Mouse (Mus musculus) embryo, embryonic 10 days (tissue): ENCODE results near the gene Rhox3e.
"Not testable (repeated sequence)": the region's sequence is repeated elsewhere in the genome, so short reads cannot be mapped to it uniquely, and the experiment has no call there.

Source experiments
- DNase-seq: peaks from one replicate; pipeline ENCODE4 v3.0.0-alpha.2; 2015; ENCODE audit warnings: low spot score

Rhox3e gene

GRCm38 (mm10) chrX:37541719-37542118, at the start of gene Rhox3e:
Gene Rhox3e (plus strand): TSS chrX:37542019.
- not testable (repeated sequence) for DNase-seq

DNA sequence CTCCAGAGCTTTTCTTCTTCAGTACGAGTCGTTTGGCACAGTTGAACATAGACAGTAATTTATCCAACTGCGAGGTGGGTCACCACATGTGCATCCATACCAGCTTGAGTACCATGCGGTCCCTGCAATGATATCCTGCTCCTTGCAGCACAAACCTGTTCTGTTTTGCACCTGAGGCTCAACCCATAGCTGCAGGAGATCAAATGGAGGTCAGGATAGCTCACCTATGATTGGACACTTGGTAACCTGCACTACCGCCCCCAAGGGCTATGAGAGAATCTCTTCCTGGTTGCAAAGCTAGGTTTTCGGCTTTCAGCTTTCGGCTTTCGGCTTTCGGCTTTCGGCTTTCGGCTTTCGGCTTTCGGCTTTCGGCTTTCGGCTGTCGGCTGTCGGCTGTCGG, 27.8 kb upstream of the Rhox3e start, which contains the start of gene Rhox4d:
TSS of gene Rhox4d (plus strand) at position 301 of the 400 bp plus-strand sequence.
- not testable (repeated sequence) for DNase-seq

- not testable (repeated sequence) for DNase-seq
Measured at GRCm38 (mm10) chrX:37530152-37530551, 11.7 kb upstream of the Rhox3e start, which contains the start of gene Rhox2e. Gene Rhox2e (plus strand): TSS chrX:37530452.

GRCm38 (mm10) chrX:37557112-37557511, 15.3 kb downstream of the Rhox3e start, which contains the start of gene Rhox4e:
Gene Rhox4e (plus strand): TSS chrX:37557412.
- DNase-seq, result not testable (repeated sequence)

DNA sequence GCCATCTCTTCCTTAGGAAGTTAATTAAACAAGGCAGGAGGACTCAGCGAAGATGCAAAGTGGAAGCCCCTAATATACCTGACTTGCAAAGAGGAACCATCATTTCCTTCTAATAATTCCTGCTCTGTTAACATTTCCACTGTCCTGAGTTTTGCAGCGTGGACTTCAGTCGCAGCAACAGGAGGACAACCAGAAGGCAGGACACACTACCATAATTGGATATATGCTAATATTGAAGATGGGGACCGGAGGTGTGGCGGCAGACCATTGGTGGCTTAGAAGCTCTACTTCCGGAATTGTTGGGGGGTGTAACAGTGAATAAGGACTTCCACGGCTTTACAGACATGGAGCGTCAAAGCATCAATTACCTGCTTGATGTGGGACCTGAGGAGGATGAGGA, 29.3 kb downstream of the Rhox3e start, which contains the start of gene Rhox2f:
TSS of gene Rhox2f (plus strand) at position 301 of the 400 bp plus-strand sequence.
- not testable (repeated sequence) for DNase-seq

DNA sequence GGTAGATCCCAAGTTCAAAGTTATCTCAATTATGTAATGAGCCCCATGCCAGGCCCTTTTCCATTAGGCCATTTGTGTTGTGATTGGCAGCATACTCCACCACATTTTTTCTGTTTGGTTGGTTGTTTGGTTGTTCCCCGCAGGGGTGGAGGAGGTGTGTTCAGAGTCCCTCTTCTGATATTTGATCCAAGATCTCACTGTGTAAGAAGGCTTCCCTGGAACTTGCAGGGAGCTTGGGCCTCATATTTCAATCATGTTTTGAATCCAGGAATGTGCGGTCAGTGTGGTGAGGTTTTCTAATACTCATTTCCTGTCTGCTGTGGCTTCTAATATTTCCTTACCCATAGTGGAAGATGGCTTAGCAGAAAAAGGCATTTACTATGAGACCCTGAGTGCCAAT, 30.8 kb downstream of the Rhox3e start:
- DNase-seq, result not testable (repeated sequence)

DNA sequence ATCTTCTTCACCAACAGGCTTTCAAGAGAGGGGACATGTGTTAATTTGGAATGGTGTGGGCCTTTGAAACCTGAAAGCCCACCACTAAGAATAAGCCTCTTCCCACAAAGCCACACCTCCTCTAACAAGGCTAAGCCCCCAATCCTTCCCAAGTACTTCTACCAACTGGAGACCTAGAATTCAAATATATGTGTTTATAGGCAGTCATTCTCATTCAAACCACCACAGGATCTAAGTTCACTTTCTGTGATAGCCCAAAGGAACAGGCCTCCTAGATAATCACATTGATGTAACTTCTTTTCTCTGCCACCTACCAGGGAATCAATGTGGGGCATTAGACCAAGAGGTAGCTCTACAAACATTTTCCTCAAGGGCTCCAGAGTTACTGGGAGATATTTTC, 38.9 kb downstream of the Rhox3e start, which contains the start of gene Rhox3f:
TSS of gene Rhox3f (plus strand) at position 301 of the 400 bp plus-strand sequence.
- not testable (repeated sequence) for DNase-seq
